Comparison of ENCODE assay signal across 8 mouse cellular contexts in the genomic region with DNA sequence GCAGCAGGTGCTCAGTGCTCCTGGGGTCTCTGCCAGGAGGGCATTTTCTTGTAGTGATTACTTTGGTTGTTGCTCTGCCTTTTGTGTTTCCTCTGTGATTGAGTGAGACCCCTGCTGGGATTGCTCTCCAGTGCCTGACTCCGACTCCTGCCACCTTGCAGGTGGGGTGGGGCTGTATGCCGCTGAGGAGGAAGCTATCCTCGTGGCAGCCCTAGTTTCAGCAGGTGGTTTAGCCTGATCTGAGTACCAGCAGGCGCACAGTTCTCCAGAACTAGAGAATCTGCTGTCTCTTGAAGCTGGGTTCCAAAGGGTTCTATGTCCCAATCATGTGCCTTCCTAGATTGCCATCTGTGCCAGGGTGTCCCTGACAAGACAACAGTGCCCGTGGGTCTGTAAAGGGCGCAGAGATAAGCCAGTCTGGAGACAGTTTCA. TPM values are rescaled to one million over a fixed set of nuclear protein-coding genes. Genes with fewer than 3 reads are reported as not detected.
DNase-seq lines count a peak whose midpoint lies in the region; ATAC-seq and TF ChIP-seq lines count a peak whose summit lies in the region.

No protein-coding gene starts in this region.

- no peak for TF ChIP-seq CTCF in brain, embryonic 14.5 days (IDR thresholded peaks at IDR 0.05; ENCODE audit: borderline replicate concordance, extremely low read depth, insufficient read depth, insufficient read length)

- DNase-seq in heart, postnatal 25 days (ENCODE audit: low spot score) = no peak
- DNase-seq in brain, embryonic 14.5 days (ENCODE audit: low read depth) = peak; percentile 50
- DNase-seq in naive thymus-derived CD4-positive, alpha-beta T cell, adult 2 months (ENCODE audit: low read depth) = peak; percentile 52
- DNase-seq in gastrocnemius, postnatal 14 days = no peak
- no peak for DNase-seq in lung, postnatal 14 days
- no peak for DNase-seq in left cerebral cortex, postnatal 10 days (ENCODE audit: extremely low spot score in 1 of 2, low spot score in 2 of 2)

- H3K4me1 ChIP-seq in heart, embryonic 15.5 days (replicated peaks) = peaks cover 68% of the 10 kb centered on the region
- peaks cover 75% of the 10 kb centered on the region for H3K4me1 ChIP-seq in hindbrain, embryonic 12.5 days

- 0 out of 2 replicates have a peak overlapping the region, but pooled peaks have one; percentile 1 for H3K9ac ChIP-seq in heart, embryonic 15.5 days
- no peak overlapping the region for H3K9ac ChIP-seq in hindbrain, embryonic 12.5 days

- WGBS in heart, embryonic 15.5 days = 38% methylated on average over 6 of the region's 6 CpGs
- WGBS in hindbrain, embryonic 12.5 days = 44% methylated on average over 6 of the region's 6 CpGs

- intact Hi-C loops in heart, postnatal 25 days (cut with DNase I) = no loop called here
- intact Hi-C loops in gastrocnemius, postnatal 14 days (cut with DNase I; ENCODE audit: low total_unique reads) = no loop called here
- intact Hi-C loops in left cerebral cortex, postnatal 10 days (cut with DNase I) = no loop called here

- no peak for TF ChIP-seq POLR2A in brain, embryonic 14.5 days (IDR thresholded peaks at IDR 0.05; ENCODE audit: borderline replicate concordance, extremely low read depth, insufficient read depth, insufficient read length, poor library complexity, severe bottlenecking)

- H3K27me3 ChIP-seq in heart, embryonic 15.5 days = no peaks in the 10 kb centered on the region
- no peaks in the 10 kb centered on the region for H3K27me3 ChIP-seq in hindbrain, embryonic 12.5 days

- peak overlapping the region; percentile 43 for H3K4me2 ChIP-seq in heart, embryonic 15.5 days
- H3K4me2 ChIP-seq in hindbrain, embryonic 12.5 days (replicated peaks) = no peak overlapping the region

- peak overlapping the region; percentile 90 for H3K27ac ChIP-seq in heart, embryonic 15.5 days
- H3K27ac ChIP-seq in hindbrain, embryonic 12.5 days = peak overlapping the region; percentile 69

- no peaks in the 10 kb centered on the region for H3K9me3 ChIP-seq in heart, embryonic 15.5 days (replicated peaks)
- H3K9me3 ChIP-seq in hindbrain, embryonic 12.5 days (replicated peaks) = no peaks in the 10 kb centered on the region

- peak overlapping the region; percentile 7; the same call in 1 of the 2 replicates for H3K4me3 ChIP-seq in heart, embryonic 15.5 days
- H3K4me3 ChIP-seq in hindbrain, embryonic 12.5 days = no peak overlapping the region

- H3K36me3 ChIP-seq in heart, embryonic 15.5 days = no peaks in the 10 kb centered on the region
- H3K36me3 ChIP-seq in hindbrain, embryonic 12.5 days = no peaks in the 10 kb centered on the region

- 0 out of 2 replicates have a peak, but pooled peaks have one; percentile 16 for ATAC-seq in heart, embryonic 15.5 days (replicated peaks; ENCODE audit: insufficient number of reproducible peaks, insufficient read depth, low FRiP score, low read depth)
- 0 out of 2 replicates have a peak, but pooled peaks have one; percentile 7 for ATAC-seq in hindbrain, embryonic 12.5 days (ENCODE audit: low FRiP score)

RNA-seq across cellular contexts. Expression of gene Ptpn1, which starts 9.9 kb away (rescaled TPM):
- 44.8 and 45.1 TPM in 2 replicates for polyA plus RNA-seq in heart, embryonic 15.5 days (2015; fragmentation: Nextera tagmentation; extraction: Ambion mirVana)
- 10 to 100 TPM; 21.9 to 23.4 TPM for total RNA-seq in heart, postnatal 25 days (2021)
- 60.2 and 62.4 TPM in 2 replicates for polyA plus RNA-seq in brain, embryonic 14.5 days (2012; rRNA removed)
- 96.9 and 118 TPM in 2 replicates for polyA plus RNA-seq in hindbrain, embryonic 12.5 days (2016; fragmentation: Nextera tagmentation; extraction: Ambion mirVana)
- 10 to 100 TPM; 13.9 to 15.6 TPM for total RNA-seq in gastrocnemius, postnatal 14 days (2021)
- total RNA-seq in left cerebral cortex, postnatal 10 days (2021) = 10 to 100 TPM; 54.8 to 65.3 TPM

Comparison
In these comparisons a context has a peak if more than half of its experiments do, and no peak if none do; other contexts are left out.
1. DNase-seq: peak in brain, embryonic 14.5 days (single experiment) and naive thymus-derived CD4-positive, alpha-beta T cell, adult 2 months (single experiment); none in heart, postnatal 25 days (single experiment), gastrocnemius, postnatal 14 days (single experiment), lung, postnatal 14 days (single experiment) and left cerebral cortex, postnatal 10 days (0 of 2).